Mouse (Mus musculus) left cerebral cortex, postnatal 36 days (tissue): ENCODE data around the gene Vsig10. TPM values are rescaled to one million over a fixed set of nuclear protein-coding genes. Genes with fewer than 3 reads are reported as not detected.
"Not testable (repeated sequence)": the region's sequence is repeated elsewhere in the genome, so short reads cannot be mapped to it uniquely, and the experiment has no call there.

Source experiments
- DNase-seq, 2 experiments: peaks; one replicate each; pipeline ENCODE4 v3.0.0; 2021 to 2022; ENCODE audit warnings: low spot score in 2 of 2, mixed read lengths in 1 of 2
- intact Hi-C: fragments of 180-260 bp; cut with DNase I; formaldehyde crosslinking; loops from one replicate; pipeline ENCODE4 v1.15.1; 2025
- total RNA-seq, 2 experiments: library from RNA; stranded (reverse); gene quantifications; 2 replicates each; pipeline ENCODE4 v1.2.3; 2021

Vsig10 gene
- total RNA-seq, 2 experiments from 2014 or later, result 2.7 to 2.9 TPM

DNA sequence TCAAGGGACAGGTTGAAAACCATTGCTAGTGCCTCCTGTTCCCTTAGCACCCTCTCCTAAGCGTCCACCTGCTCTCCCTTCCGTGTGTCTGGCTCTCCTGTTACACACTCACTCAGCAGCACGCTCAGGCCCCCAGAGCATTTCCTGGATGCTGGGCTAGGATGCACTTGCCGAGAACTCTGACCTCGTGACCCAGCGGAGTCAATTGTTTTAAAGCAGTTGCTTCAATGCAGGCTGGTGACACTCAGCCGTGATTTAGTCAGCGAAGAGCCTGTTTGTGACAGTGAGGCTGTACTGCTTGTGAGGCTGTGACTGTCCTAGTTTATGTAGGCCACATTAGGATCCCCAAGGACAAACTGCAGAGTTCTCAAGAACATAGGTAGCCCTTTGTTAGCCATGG, 48.3 kb downstream of the Vsig10 start:
- intact Hi-C loops, result no loop called here
- no peak for DNase-seq

GRCm38 (mm10) chr5:117370592-117370991, 51.7 kb downstream of the Vsig10 start:
- intact Hi-C loops, result no loop called here
- no peak for DNase-seq

DNA sequence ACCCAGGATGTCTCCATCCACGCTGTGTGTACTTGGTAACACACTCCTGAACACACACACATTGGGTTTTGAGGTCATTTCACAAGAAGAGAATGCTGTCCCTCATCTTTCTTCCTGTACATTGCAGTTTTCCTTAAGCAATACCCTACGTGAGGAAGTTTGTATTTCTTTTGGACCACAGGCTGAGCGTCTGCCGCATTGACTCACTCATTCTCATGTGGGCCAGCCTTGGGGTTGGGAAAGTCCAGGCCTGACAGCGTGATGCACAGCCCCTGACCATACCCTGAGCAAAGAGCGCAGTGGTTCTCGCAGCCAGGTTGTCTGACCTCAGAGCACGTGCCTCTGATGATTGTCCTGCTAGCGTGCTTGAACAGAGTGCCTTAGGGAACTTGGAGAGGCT, 54.5 kb downstream of the Vsig10 start:
- intact Hi-C loops, result no loop called here
- no peak for DNase-seq

DNA sequence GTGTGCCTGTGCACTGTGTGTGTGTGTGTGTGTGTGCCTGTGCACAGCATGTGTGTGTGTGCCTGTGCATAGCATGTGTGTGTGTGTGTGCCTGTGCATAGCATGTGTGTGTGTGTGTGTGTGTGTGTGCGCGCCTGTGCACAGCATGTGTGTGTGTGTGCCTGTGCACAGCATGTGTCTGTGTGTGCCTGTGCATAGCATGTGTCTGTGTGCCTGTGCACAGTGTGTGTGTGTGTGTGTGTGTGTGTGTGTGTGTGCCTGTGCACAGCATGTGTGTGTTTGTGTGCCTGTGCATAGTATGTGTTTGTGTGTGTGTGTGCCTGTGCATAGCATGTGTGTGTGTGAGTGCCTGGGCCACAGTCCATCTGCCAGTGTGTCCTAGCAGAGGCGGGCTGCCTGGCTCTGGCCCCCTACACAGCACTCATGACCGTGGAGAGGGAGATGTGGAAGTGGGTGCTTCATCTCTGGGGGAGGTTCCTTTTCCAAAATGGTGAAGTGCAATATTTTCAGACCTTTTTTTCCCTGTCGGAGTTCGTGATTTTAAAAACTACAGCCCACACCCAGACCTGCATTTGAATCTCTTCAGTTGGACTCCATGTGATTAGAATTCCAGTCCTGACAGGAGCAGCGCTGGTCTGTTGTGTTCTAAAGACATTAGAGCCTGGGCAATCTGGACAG, 55.6 kb downstream of the Vsig10 start:
- DNase-seq, result peak; percentile 44 to 55
- intact Hi-C loops, result no loop called here

DNA sequence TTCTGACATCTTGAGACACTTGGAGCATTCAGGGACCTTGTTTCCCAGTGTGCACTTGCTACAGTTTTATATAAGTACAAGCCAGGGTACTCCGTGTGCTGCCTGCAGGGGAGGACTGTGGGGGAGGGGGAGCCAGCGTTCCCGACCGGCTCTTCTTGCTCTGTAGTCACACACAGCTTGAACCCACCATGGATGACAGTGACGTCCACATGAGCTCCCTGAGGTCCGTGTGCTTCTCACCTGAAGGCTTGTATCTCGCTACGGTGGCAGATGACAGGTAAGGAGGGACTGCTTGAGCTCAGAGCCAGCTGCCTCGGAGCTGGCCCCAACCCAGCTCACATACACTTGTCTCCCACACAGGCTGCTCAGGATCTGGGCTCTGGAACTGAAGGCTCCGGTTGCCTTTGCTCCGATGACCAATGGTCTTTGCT, 57.5 kb downstream of the Vsig10 start:
- intact Hi-C loops, result no loop called here
- peak; percentile 60 to 63 for DNase-seq

DNA sequence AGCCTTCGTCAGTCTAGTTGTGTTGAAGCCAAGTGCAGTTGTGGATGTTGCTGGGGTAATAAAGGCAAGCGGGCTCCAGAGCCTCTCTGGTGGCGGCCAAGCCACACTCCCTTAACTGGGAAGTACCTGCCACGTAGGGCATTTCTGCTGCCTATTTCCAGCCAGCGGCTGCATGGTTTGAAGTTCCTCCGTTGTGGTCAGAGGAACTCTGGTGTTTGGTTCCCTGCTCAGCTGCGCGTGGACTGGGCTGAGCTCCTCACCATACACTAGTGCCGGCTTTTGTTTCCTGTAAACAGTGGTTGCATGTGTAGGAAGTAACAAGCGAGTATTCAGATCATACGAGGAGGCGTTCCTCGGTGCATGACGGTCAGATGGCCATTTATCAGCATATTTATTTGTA, 58.8 kb downstream of the Vsig10 start:
- intact Hi-C loops, DNase-seq: not testable (repeated sequence)

DNA sequence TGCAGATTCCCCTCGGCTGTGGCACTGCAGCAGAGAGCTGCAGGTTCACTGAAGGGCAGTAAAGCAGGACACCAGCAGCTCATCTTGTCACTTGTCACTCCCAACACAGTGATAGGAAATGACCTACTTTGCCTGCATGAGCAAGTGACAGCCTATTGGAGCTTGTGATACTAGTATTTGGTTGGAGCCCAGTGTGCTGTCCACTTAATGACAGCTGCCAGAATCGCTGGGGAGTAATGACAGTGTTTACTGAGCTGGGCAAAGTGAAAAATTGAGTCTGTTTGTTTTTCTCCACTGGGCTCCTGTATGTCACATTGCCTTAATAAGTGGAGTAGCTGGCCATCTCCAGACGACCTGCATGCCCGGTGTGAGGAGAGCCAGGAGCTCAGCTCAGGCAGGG, 61.3 kb downstream of the Vsig10 start:
- intact Hi-C loops, result loop anchor here (10.0 kb wide), 1 partner anchor 115 kb away; no protein-coding TSS in a partner anchor
- DNase-seq, result no peak

DNA sequence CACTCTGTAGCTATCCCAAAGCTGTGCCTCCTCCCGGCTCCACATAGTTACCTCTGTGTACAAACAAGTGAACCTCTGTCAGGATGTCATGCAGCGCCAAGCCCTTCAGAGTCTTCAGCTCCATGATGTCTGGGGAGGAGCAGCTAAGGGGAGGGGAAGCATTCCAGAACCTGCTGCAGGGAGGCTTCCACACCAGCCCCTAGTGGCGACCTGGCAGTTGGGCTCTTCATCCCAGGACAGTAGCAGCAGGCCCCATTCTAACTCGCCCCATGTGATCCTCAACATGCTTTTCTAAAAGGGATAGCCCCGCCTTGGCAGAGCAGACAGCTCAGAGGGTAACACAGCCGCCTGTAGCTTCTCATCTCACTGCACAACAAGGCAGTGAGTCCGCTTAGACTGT, 62.9 kb downstream of the Vsig10 start:
- DNase-seq, result no peak
- intact Hi-C loops, result loop anchor here (10.0 kb wide), 1 partner anchor 113 kb away; no protein-coding TSS in a partner anchor

DNA sequence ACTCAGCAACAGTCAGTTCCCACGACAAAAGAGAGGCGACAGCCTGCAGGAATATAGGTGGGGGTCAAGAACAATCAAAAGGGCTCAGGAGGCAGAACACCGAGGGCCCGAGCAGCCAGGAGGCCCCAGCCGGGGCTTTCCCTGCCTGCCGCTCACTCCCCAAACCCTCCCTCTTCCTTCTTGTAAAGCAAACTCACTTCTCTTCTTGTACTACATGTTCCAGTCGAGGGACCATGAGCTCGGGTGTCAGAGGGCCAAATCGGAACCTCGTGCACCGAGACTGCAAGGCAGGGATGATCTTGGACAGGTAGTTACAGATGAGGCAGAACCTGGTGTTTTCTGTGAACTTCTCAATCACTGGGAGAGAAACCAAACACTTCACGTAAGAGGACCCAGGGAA, 64.3 kb downstream of the Vsig10 start:
- intact Hi-C loops, result loop anchor here (10.0 kb wide), 1 partner anchor 112 kb away; no protein-coding TSS in a partner anchor
- DNase-seq, result no peak

DNA sequence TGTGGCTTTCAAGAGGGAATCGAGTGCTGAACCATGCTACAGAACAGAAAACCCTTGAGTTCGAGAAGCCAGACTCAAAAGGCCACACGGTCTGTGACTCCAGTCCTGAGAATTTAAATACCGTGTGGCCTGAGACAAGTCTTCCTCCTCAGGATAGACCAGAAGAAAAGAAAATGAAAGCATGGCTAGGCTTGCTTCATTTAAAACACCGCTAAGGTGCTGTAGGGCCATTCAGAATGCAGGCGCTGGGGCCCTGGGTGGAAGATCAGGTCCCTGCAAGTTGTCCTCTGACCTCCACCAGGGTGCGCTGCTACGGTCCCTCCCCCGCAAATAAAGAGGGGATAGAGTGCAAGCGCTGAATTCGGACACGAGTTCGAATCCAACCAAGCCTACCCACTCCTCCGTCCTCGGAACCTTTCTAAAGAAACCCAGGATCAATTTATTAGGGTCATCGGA, 69.4 kb downstream of the Vsig10 start:
- DNase-seq, result no peak
- intact Hi-C loops, result loop anchor here (10.0 kb wide), 1 partner anchor 106 kb away; no protein-coding TSS in a partner anchor

- intact Hi-C loops, result loop anchor here (10.0 kb wide), 1 partner anchor 106 kb away; no protein-coding TSS in a partner anchor
- DNase-seq, result peak; percentile 94
Measured at GRCm38 (mm10) chr5:117388877-117389276, 70.0 kb downstream of the Vsig10 start, which contains the start of gene Rfc5. TSS of gene Rfc5 (minus strand) at chr5:117389047.

DNA sequence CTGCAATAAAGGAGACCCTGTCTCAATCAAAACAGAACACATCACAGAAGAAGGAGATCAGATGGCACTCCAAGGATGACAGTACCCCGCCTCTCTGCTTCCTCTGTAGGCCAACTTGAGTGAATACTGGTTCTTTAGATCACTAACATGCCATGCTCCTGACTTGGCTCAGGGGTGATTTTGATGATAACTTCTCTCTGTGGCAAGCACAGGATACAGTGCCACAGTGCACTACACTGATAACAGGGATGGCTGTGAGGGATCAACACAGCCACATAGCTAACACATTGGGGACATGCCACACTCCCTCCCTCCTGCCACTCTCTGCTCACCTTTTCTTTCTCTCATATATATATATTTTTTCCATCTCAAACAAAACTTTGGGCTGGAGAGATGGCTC, 72.0 kb downstream of the Vsig10 start:
- DNase-seq, result no peak

GRCm38 (mm10) chr5:117395834-117396233, 77.0 kb downstream of the Vsig10 start:
- no peak for DNase-seq
- intact Hi-C loops, result no loop called here

More for the DNA sequence above, 72.0 kb downstream of the Vsig10 start:
- intact Hi-C loops, result no loop called here

DNA sequence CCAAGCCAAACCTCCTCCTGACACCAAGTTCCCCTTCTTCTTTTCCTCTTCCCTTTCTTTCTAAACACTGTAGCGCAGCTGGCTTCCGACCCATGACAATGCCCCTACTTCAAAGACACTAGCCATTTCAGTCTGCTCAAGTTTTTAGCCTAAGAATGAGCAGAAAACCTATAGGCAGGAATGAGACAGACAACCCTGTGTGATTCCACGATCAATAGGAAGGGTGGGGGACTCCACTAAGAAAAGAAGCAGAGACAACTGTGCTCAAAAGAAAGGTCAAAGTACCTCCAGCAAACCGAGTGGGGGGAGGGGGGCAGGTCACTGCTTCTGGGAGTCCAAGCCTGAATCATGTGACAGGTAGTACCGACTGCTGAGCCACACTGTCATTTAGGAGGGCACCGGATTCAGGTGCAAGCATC, 77.7 kb downstream of the Vsig10 start:
- no peak for DNase-seq
- intact Hi-C loops, result no loop called here

GRCm38 (mm10) chr5:117397371-117397770, 78.5 kb downstream of the Vsig10 start:
- intact Hi-C loops, result no loop called here
- no peak for DNase-seq

DNA sequence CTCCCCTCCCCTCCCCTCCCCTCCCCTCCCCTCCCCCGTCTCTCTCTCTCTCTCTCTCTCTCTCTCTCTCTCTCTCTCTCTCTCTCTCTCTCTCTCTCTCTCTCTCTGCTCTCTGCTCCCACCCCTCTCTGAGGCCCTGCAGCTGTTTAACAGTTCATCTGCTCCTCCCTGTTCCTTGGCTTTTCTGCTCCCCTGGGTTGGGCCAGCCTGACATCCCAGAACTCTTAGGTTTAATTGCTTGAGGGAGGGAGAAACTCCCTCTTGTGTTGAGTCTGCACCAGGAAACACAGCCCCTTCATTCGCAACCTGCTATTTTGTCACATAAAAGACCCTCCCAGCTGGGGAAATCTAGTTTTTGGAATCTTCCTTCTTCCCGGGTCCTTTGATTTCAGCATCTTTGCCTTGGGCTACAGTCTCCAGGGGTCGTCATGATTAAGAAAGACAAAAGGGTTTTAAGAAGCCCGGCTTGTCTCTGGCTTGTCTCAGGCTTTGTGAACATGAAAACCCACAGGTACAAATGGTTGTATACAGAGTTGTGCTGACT, 79.2 kb downstream of the Vsig10 start:
- no peak for DNase-seq
- intact Hi-C loops, result no loop called here

DNA sequence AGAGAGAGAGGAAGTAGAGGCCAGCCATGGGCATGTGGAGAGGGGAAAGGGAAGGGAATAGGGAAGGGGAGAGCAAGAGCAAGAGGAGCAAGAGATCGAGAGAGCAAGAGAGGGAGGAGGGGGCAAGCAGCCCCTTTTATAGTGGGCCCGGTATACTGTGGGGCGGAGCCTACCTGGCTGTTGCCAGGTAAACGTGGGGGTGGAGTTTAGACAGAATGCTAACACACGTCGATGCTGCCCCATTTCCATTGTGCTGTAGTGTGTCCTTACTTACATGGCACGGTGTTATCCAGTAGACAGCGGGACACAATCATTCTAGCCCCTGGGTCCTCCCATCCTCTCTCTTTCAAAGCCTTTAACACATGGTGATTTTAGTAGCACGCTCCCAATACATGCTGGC, 80.4 kb downstream of the Vsig10 start:
- no peak for DNase-seq
- intact Hi-C loops, result no loop called here

DNA sequence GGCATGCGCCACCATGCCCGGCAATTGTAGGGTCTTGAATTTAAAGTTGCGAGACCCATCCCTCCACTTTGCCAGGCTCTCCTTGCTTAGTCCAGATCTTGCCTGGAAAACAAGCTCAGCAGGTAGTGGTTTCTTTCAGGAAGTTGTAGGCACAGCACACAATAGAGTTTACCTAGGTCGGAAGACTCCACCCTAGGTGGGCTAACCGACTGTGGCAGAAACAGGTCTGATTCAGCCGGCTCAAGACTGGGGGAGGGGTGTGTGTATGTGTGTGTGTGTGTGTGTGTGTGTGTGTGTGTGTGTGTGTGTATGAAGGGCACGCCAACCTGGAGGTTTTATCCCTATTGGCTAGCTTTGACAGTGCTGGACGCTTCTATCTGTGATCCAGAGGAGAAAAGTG, 84.7 kb downstream of the Vsig10 start:
- no peak for DNase-seq
- intact Hi-C loops, result no loop called here
